Mouse (Mus musculus) erythroblast, adult 5-6 weeks (primary cell): ENCODE measurements around the gene Fam207a. TPM values are rescaled to one million over a fixed set of nuclear protein-coding genes. Genes with fewer than 3 reads are reported as not detected.

Source experiments
- ATAC-seq: replicated peaks from 2 replicates; pipeline ENCODE4 v1.8.0; 2016; ENCODE audit warnings: moderate number of reproducible peaks, mild to moderate bottlenecking, moderate TSS enrichment, inconsistent platforms; ENCODE audit not compliant: poor library complexity, low FRiP score, severe bottlenecking
- total RNA-seq, 2 experiments: library from RNA; stranded (forward) in 1 of 2; stranded (reverse) in 1 of 2; fragments of 150-400 nt in 1 of 2; fragments of 200-764, 138-1000 nt in 1 of 2; gene quantifications; 2 replicates each; pipeline versions ENCODE4 v1.2.3 to v1.2.4; 2015 to 2017; ENCODE audit warnings: low replicate concordance in 2 of 2

The Fam207a gene
- total RNA-seq, 2 experiments from 2014 or later: 4.2 to 12.4 TPM

DNA sequence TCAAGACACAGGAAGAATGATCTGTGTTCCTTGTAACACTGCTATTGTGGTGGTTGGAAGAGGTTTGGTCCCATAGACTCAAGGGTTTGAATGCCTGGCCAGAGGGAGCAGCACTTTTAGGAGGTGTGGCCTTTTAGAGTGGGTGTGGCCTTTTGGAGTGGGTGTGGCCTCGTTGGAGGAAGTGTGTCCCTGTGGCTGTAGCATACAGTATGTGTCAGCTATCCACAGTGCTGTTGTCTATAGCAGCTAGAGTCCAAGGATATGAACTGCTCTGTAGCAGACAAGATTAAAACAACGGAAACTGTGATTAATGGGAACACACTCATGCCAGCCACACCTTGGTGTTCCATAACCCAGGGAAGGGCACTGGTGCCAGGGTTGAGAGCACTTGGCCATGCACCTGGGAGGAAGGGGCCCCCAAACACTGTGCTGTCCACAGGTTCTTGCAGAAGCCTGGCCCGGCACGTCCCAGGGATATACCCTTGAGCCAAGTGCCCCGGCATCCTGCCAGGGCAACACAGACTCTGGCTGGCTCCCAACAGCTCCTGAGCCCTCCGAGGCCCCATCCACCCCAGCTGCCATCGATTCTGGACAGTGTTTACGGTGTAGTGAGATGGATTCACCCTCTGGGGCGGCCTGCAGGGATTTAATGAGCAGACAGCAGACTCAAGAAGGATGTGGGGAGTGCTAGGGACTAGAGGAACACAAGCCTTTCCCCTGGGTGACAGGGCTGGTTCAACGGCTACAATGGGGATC, 51.2 kb downstream of the Fam207a start:
- ATAC-seq: no peak

DNA sequence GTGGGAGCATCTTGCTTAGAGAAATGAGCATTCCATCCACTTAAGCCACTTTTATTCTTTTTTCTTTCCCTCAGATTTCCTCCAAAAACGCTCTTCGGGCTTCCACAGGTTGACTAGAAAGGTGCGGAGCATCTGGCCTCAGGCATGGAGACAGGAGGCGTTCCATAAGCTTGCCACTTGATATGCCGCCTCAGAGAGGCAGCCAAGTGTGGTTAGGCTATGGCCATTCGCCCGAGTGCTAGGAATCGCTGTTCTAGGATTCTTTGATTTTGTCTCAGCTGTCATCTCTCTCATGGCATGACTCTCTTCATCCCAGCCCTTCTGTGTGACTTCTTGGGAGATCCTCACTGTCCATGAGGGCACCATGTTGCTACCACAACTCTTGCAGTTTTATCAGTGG, 54.4 kb downstream of the Fam207a start:
- ATAC-seq: no peak

DNA sequence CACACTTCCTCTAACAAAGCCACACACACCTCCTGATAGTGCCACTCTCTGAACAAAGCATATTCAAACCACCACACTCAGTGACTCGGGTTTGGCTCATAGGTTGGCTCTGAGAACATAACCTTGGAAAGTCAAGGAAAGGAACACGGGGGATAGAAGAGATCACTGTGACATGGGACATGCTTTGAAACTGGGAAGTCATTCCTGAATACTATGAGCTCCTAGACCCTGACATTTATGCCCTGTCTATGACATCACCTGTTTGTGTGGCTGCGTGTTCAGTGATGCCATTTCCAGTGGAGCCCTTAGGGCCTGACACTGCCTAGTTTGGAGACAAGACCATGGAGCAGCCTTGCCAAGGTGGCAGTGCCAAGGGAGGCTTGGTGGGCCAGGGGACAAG, 57.9 kb downstream of the Fam207a start:
- ATAC-seq: no peak

DNA sequence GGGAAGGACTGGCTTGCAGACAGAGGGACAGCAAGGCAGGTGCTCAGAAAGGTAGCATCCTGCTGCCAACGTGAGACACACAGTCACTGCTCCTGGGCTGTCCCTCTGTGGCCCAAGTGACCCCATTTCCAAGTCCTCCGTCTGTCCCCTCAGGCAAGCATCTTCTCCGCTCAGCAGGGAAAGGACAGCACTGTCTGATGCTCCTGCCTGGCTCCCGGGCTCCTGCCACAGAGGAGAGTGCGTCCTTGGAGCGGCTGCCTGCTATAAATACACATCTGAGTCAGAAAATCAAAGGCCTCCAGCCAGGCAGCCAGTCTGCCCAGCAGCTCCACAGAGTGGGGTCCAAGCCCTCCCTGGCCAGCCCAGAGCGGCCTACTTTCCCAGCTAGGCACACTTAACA, 59.1 kb downstream of the Fam207a start:
- no peak for ATAC-seq

DNA sequence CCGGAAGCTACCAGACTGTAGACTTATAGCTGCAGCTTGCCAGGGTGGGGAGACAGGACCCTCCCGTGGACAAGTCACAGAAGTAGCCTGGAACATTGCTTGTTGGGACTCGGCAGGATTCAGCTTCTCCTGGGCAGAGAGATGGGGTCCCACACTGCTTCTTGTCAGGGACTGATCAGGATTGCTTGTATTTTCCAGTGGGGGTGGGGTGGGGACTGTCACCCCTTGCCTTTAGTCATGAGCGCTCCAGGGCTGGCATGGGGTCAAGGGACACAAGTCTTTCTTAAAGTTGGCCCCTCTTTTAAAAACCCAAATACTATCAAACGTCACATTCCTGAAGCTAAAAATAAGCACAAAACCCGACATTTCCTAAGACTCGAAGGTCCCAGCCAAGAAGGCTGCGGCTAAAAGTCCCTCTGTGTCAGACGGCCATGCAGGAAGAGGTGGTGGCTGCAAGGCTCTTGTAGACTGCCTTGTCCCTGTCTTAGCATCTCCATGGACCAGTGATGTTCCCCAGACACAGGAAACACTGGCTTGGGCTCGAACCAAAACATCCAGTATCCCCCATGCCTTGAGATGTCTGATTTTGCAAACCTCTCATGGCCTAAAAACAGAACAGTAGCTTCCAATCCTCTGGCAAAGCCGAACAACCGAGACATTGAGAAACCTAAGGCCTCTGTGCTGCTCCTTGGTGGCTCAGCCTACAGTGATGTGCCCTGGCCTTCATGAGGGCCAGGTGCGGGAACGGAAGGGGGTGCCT, 60.2 kb downstream of the Fam207a start:
- ATAC-seq: no peak

DNA sequence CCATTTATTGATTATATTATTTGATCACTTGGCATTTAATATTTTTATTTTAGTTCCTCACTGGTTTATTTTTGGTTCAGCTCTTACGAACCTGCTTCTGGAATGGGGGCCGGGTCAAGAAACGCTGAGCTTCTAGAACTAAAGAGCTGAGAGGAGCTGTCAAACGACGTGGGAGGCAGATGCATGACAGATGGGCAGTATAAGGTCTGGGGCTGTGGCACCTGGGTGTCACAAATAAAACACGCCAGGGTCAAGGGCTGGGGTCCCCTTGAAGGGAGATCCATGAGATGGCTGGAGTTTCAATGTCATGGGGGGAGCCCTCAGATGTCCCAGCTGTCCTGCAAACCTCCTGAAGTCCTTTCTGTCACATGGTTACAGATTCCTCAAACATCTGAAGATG, 60.8 kb downstream of the Fam207a start:
- no peak for ATAC-seq

DNA sequence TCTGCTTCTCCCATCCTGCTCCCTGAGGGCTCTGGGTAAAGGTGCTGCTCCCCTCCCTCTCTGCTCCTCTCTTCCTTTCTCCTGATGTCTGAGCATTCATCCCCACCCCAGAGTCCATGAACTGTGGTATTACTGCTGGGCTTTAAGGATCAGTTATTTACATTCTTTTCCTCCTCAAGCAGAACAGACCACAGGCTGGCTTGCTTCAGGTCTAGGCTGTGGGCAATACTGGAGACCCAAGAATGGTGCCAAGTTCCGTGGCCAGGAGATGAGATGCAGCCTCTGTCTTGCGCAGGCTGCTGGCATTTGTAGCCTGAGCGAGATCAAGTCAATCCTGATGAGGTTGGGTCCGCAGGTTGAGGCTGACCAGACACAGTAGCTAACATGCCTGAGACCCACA, 63.8 kb downstream of the Fam207a start:
- ATAC-seq: no peak

DNA sequence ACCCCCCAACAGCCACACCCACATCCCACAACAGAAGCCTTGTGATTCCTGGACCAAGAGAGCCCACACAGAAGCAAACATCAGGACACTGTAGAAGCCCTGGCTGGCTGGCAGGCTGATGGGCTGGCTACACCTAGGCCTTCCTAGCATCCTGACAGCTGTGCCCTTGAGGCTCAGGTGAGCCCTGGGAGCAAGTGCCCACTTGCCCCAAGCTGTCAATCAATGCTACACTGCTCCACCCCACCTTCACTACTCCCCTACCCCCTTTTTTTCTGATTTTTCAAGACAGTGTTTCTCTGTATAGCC, 65.5 kb downstream of the Fam207a start:
- ATAC-seq: no peak

DNA sequence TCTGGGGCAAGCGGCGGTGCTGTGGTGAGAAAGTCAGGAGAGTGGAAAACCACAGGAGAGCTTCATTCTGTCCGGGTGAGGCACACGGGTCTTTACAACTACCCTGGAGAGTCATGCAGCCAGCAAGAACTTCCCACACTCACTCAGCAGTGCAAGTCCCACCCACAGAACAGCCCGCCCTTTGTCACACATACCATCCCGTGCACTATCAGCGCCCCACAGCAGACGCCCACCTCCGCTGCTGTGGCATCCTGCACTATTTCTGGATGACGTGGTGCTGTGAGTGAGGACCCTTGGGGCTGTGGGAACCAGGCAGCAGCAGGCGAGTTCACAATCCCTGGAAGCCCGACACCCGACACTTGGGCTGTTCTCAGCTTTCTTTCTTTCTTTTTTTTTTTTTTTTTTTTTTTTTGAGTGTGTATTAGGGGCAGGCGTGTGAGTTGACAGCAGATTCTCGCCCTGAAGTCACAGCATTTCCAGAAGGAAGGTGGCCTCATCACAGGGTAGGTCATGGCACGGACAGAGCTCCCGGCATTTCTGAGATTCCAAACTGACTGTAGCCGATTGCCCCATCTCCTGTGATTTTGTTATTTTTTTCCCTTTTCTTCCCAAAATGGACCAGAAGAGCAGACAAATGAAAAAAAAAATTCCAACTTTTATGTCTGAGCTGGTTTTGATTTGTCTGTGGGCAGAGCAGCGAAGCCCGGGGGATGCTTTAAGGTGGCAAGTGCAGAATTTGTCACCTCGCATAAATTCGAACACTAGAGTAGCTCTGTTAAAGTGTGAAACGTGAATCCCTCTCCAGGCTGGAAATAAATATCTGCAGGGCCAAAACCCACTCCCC, 66.0 kb downstream of the Fam207a start:
- ATAC-seq: no peak

DNA sequence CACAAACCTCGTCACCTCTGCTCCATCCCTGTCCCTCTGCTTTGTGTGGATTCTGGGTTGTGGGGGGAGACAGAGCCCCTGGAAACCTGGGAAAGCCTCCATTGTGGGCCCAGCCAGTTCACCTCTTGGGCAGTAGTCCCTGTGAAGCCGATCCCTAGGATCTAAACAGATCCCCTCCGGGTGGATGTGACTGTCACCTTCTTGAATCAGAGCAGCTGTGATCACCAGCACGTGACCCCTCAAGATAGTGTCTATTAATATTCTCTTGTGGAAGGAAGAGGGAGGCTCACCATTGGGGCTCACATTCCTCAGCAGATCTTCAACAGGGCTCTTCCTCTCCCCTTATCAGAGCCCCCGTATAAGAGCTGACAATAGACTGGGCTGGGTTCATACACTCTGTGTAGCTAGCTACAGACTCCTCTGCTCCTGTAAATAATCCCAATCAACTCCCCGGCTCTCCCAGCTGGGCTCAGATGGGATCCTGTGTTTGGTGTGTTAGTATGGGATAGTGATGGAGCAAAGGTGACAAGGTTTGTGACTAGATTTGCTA, 66.8 kb downstream of the Fam207a start:
- no peak for ATAC-seq

DNA sequence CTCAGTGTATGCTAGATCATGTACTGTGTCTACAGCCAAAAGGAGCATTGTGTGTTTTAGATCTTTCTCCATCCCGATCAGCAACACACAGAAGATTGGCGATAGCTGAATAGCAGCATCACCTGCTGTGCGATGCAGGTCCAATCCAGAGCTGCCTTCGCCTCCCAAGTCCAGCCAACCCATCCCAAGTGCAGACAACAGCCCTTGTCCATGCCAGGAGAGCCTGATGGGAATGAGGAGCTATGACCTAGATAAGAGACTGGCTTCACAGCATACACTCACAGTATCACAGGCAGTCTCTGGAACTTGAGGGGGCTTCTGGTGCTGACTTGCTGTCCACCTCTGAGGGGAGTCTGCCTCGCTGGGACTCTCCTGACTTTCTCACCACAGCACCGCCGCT, 67.4 kb downstream of the Fam207a start:
- no peak for ATAC-seq

DNA sequence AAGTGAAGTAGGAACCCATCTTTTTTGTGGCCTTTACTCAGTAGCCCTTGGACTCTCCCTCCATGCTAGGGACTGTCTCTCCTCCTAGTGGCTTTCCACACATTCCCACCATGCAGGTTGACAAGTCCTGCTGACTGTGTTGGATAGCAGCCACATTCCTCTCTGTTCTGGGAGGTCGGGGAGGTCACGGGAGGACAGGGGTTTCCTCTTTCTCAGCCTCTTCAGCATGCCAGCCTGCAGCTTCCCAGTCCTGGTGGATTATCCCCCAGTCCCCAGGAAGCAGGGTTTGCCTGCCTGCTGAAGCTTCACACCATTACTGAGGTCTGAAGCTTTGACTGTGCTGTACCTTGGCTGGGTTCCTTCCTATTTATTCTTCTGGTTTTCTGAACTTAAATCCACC, 67.8 kb downstream of the Fam207a start:
- ATAC-seq: no peak

DNA sequence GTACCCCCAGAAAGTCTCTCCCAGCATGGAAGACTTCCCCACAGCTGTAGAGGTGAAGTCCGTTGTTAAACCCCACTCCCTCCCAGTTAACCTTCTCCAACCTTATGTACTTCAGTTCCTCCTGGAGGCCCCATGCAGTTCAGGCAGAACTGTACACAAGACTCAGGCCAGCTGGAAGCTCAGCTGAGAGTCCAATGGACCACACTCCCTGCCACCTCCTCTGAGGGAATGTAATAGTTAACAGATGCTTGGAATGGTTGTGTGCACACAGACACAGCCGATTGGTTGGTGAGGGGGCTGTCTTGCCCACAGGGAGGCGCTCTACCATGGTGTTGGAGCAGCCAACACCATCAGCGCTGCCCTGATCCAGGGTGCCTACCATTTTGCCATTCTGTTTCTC, 73.3 kb downstream of the Fam207a start:
- ATAC-seq: no peak

DNA sequence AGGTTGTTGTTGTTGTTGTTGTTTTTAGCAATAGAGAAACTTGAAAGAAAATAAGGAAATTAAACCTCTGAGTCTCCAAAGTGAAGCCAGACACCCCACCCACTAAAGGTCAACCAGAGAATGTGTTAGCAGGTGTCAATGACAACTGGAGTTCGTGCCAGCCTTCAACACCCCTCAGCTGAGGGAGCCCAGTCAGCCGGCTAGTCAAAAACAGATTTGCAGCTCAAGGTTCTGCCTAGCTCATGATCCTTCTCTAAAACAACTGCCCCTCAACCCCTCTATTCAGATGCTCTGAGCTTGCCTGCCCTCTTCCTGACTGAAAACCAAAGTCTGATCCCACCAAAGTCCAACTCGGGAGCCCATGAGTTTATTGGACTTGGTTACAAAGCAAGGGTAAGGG, 73.8 kb downstream of the Fam207a start:
- no peak for ATAC-seq

DNA sequence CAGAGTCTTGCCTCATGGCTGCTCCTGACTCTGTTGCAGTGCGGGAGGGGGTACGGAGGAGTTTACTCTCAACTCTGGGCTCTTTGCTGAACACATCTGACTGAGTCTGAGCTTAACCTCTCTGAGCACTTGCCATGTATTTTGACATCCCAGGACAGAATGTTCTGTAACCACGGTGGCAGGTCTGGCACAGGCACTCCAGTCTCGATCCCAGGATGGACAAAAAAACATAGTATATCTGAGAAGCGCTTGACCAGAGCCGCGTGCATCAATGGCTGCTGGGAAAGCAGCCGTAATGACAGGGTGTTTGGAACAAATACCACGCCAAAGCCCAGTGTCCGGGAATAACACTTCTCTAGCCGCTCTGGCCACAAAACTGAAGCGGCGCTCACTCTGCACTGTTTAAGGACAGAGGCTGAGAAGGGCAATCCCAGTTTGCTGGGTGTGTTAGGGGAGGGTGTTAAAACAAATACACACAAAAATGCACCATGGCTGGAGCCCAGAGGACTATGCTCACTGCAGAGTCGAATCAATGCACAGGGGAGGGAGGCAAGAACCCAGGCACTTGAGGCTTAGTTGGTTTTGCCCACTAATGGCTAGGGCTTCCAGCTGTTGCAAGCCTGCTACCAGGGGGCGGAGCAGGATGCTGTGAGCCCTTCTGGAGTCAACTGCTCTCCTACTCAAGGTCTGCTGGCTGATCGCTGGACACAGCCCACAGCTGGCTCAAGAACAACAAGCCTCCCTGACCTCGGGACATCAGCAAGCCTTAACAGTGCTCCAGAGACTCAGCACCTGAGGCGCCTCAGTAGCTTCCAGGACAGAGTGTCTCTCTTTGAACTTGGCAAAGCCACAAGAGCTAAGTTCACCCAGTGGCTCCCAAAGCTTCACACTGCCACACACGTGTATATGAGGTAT, 74.5 kb downstream of the Fam207a start:
- ATAC-seq: no peak

DNA sequence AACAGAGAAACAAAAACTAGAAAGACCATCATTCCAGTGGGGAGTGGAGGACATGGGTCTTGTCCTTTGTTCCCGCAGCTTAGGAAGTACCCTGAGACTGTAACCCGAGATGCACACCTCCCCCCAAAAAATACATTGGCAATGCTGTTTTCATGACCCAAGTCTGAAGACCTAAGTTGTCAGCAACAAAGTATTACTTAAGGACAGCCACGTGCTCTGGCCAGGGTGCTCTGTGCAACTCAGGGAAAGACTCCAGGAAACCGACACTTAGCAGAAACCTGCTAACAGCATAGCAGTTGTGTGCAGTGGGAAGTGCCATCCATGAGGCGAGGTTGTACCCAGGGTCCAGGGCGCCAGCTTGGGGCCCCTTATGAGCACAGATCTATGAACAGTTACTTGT, 75.3 kb downstream of the Fam207a start:
- ATAC-seq: no peak

DNA sequence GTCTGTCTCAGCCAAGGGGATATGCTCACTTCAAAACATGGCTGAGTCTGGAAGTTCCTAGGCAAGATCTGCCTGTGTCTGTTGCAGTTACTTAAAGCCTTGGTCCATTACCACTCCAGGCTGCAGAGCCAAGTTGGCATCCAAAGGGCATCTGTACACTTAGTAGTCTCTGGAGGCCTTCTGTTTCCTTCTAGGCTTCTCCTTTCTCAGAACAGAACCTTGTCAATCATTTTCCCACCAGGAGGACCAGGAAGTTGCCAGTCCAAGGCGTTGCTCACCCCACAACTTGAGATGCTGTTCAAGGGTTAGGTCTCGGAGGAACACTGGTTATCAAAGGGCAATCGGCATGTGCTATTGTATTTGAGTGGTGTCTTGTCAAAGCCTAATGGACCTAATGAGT, 76.6 kb downstream of the Fam207a start:
- ATAC-seq: no peak

DNA sequence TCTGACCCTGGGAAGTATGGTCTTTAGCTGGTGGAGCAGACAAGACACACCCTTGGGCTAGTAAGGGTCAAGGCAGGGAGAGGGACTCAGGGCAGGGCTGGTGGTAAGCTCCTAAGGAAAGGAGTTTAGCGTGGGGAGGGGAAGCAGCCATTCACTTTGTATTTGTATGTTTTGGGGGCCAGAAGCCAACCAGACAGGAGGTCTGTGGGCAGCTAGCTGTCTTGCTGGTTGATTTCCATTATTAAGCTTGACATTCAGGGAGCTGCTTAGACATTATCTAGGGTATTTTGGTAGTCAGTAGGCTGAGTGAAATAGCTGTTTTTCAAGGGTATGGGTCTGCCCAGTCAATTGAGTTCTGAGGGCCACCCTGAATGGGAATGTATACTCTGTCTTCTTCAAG, 77.6 kb downstream of the Fam207a start:
- no peak for ATAC-seq
